Mouse (Mus musculus): ENCODE data around the gene BC025920.

- TF ChIP-seq CTCF (IDR thresholded peaks at IDR 0.05; ENCODE audit: control insufficient read depth, insufficient read depth, insufficient read length) (no peak), MYOG (IDR thresholded peaks at IDR 0.05; ENCODE audit: control insufficient read depth, extremely low read depth, insufficient read length) (no peak), USF1 (IDR thresholded peaks at IDR 0.05; ENCODE audit: low read depth) (peak; percentile 79), MYOD1 (IDR thresholded peaks at IDR 0.05; ENCODE audit: control insufficient read depth, insufficient read length, low read depth) (no peak), MAX (IDR thresholded peaks at IDR 0.05) (no peak), FOSL1 (IDR thresholded peaks at IDR 0.05; ENCODE audit: insufficient read depth, low read length, poor library complexity, severe bottlenecking) (no peak), CEBPB (IDR thresholded peaks at IDR 0.05; ENCODE audit: low read depth) (no peak)
Observed at GRCm38 (mm10) chr10:81600738-81601203, 5.3 kb upstream of the BC025920 start, which contains the start of gene Tle6.
